Comparison of ENCODE assay signal across 17 mouse cellular contexts in the genomic region with DNA sequence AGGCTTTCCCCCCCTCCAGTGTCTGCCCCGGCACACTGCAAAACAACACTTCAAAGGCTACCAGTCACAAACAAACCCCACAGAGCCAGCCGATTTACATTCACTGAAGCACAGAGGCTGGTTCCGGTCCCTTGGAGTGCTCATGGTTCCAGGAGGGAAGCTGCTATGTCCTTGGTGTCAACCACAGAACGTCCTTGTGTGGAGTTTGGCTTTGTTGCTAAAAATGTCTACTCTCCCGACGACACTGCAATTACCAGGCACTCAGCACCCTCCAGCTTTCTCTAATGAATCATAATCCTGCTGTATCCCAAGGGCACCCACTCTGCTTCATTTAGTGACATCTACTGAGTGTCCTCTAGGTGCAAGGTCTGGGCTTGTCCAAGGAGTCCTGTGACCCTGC. TPM values are rescaled to one million over a fixed set of nuclear protein-coding genes. Genes with fewer than 3 reads are reported as not detected.
A peak's percentile ranks its signal among the peaks of the same experiment; 100 is the strongest.
DNase-seq lines count a peak whose midpoint lies in the region; ATAC-seq and TF ChIP-seq lines count a peak whose summit lies in the region.
"Had no signal": no experiment of that assay in that cellular context is flagged by ENCODE, and none has a peak within 500 bp of the region (broad histone marks: within the 10 kb centered on the region; RNA-seq: fewer than 3 reads in every experiment).

No protein-coding gene starts in this region.

- DNase-seq in heart, embryonic 10.5 days (ENCODE audit: low spot score), result no peak
- DNase-seq in heart, postnatal 14 days, result no peak
- no peak for DNase-seq in midbrain, embryonic 14.5 days
- DNase-seq in adrenal gland, postnatal 10 days, result peak; percentile 58
- DNase-seq in embryonic facial prominence, embryonic 14.5 days (ENCODE audit: low spot score), result peak; percentile 29
- DNase-seq: cerebellum, adult 8-10 months; kidney, postnatal 4 days; lung, postnatal 10 days; thymus, postnatal 14 days had no signal

- 0 out of 2 replicates have a peak overlapping the region, but pooled peaks have one; percentile 2 for H3K4me2 ChIP-seq in midbrain, embryonic 16.5 days (ENCODE audit: low read length)
- H3K4me2 ChIP-seq in midbrain, embryonic 14.5 days (ENCODE audit: low read length), result no peak overlapping the region; the same call in 1 of the 2 replicates
- no peak overlapping the region for H3K4me2 ChIP-seq in embryonic facial prominence, embryonic 14.5 days (ENCODE audit: low read depth, low read length)
- no peak overlapping the region for H3K4me2 ChIP-seq in intestine, postnatal 0 days (replicated peaks; ENCODE audit: low read depth)
- H3K4me2 ChIP-seq: forebrain, embryonic 13.5 days; liver, embryonic 15.5 days had no signal

- WGBS in heart, embryonic 10.5 days, result 13% methylated on average over 6 of the region's 6 CpGs
- WGBS in midbrain, embryonic 16.5 days, result 4% methylated on average over 6 of the region's 6 CpGs
- 10% methylated on average over 6 of the region's 6 CpGs for WGBS in midbrain, embryonic 14.5 days
- 12% methylated on average over 6 of the region's 6 CpGs for WGBS in embryonic facial prominence, embryonic 14.5 days
- 20% methylated on average over 6 of the region's 6 CpGs for WGBS in intestine, postnatal 0 days

- no peaks in the 10 kb centered on the region for H3K9me3 ChIP-seq in heart, embryonic 10.5 days
- no peaks in the 10 kb centered on the region for H3K9me3 ChIP-seq in midbrain, embryonic 16.5 days (replicated peaks; ENCODE audit: control insufficient read depth, low read length, poor library complexity, severe bottlenecking)
- no peaks in the 10 kb centered on the region for H3K9me3 ChIP-seq in midbrain, embryonic 14.5 days (ENCODE audit: control insufficient read depth, low read length)
- no peaks in the 10 kb centered on the region for H3K9me3 ChIP-seq in embryonic facial prominence, embryonic 14.5 days (ENCODE audit: control insufficient read depth, low read length)
- H3K9me3 ChIP-seq in intestine, postnatal 0 days (ENCODE audit: control insufficient read depth), result no peaks in the 10 kb centered on the region
- H3K9me3 ChIP-seq: forebrain, embryonic 13.5 days; liver, embryonic 15.5 days had no signal

- intact Hi-C loops in heart, postnatal 14 days (cut with DNase I), result no loop called here

- H3K9ac ChIP-seq in midbrain, embryonic 16.5 days (ENCODE audit: low read depth, low read length), result no peak overlapping the region
- no peak overlapping the region for H3K9ac ChIP-seq in midbrain, embryonic 14.5 days (replicated peaks; ENCODE audit: low read length)
- H3K9ac ChIP-seq in embryonic facial prominence, embryonic 14.5 days (ENCODE audit: low read depth, low read length), result no peak overlapping the region
- no peak overlapping the region for H3K9ac ChIP-seq in intestine, postnatal 0 days (ENCODE audit: low read depth, low read length)
- H3K9ac ChIP-seq: forebrain, embryonic 13.5 days; liver, embryonic 15.5 days had no signal

- peak overlapping the region; percentile 16; the same call in 1 of the 2 replicates for H3K27ac ChIP-seq in heart, embryonic 10.5 days
- H3K27ac ChIP-seq in midbrain, embryonic 16.5 days (ENCODE audit: low read length), result no peak overlapping the region
- H3K27ac ChIP-seq in midbrain, embryonic 14.5 days (replicated peaks; ENCODE audit: low read depth, low read length), result no peak overlapping the region
- H3K27ac ChIP-seq in embryonic facial prominence, embryonic 14.5 days (replicated peaks; ENCODE audit: low read depth, low read length), result no peak overlapping the region
- no peak overlapping the region for H3K27ac ChIP-seq in intestine, postnatal 0 days (ENCODE audit: low read depth, low read length)
- H3K27ac ChIP-seq: forebrain, embryonic 13.5 days; liver, embryonic 15.5 days; stomach, postnatal 0 days had no signal

- no peaks in the 10 kb centered on the region for H3K27me3 ChIP-seq in heart, embryonic 10.5 days (ENCODE audit: insufficient read depth, poor library complexity, severe bottlenecking)
- H3K27me3 ChIP-seq in midbrain, embryonic 16.5 days (ENCODE audit: control insufficient read depth, insufficient read depth, low read depth, low read length), result no peaks in the 10 kb centered on the region
- H3K27me3 ChIP-seq in midbrain, embryonic 14.5 days (ENCODE audit: control insufficient read depth, insufficient read depth, low read length), result no peaks in the 10 kb centered on the region
- H3K27me3 ChIP-seq in embryonic facial prominence, embryonic 14.5 days (replicated peaks; ENCODE audit: control insufficient read depth, insufficient read depth, low read length), result no peaks in the 10 kb centered on the region; the same call in 1 of the 2 replicates
- no peaks in the 10 kb centered on the region for H3K27me3 ChIP-seq in intestine, postnatal 0 days (replicated peaks; ENCODE audit: control insufficient read depth, insufficient read depth, low read length)
- H3K27me3 ChIP-seq: forebrain, embryonic 13.5 days; liver, embryonic 15.5 days; Patski had no signal

- no peaks in the 10 kb centered on the region for H3K36me3 ChIP-seq in heart, embryonic 10.5 days
- H3K36me3 ChIP-seq in midbrain, embryonic 16.5 days (ENCODE audit: control insufficient read depth, insufficient read depth, low read length), result 0 out of 2 replicates have a peak, but pooled peaks cover 3% of the 10 kb centered on the region
- peaks cover 4% of the 10 kb centered on the region; the same call in 1 of the 2 replicates for H3K36me3 ChIP-seq in midbrain, embryonic 14.5 days (ENCODE audit: control insufficient read depth, insufficient read depth, low read length)
- H3K36me3 ChIP-seq in embryonic facial prominence, embryonic 14.5 days (ENCODE audit: control insufficient read depth, insufficient read depth, low read length), result no peaks in the 10 kb centered on the region
- H3K36me3 ChIP-seq in intestine, postnatal 0 days (ENCODE audit: control insufficient read depth, insufficient read depth), result no peaks in the 10 kb centered on the region
- H3K36me3 ChIP-seq: liver, embryonic 15.5 days had no signal

- TF ChIP-seq CTCF in intestine, postnatal 0 days (IDR thresholded peaks at IDR 0.05; ENCODE audit: low read depth), result no peak

- H3K4me1 ChIP-seq in heart, embryonic 10.5 days, result peaks cover 17% of the 10 kb centered on the region
- peaks cover 3% of the 10 kb centered on the region; the same call in 1 of the 2 replicates for H3K4me1 ChIP-seq in midbrain, embryonic 16.5 days (ENCODE audit: control insufficient read depth, insufficient read depth, low read length)
- H3K4me1 ChIP-seq in midbrain, embryonic 14.5 days (ENCODE audit: control insufficient read depth, insufficient read depth, low read length), result peaks cover 19% of the 10 kb centered on the region
- H3K4me1 ChIP-seq in embryonic facial prominence, embryonic 14.5 days (ENCODE audit: control insufficient read depth, insufficient read depth, low read length), result no peaks in the 10 kb centered on the region
- H3K4me1 ChIP-seq in intestine, postnatal 0 days (replicated peaks; ENCODE audit: control insufficient read depth, insufficient read depth, low read length), result no peaks in the 10 kb centered on the region
- H3K4me1 ChIP-seq: liver, embryonic 15.5 days had no signal

- 0 out of 2 replicates have a peak, but pooled peaks have one; percentile 18 for ATAC-seq in midbrain, embryonic 16.5 days
- ATAC-seq in midbrain, embryonic 14.5 days (ENCODE audit: low FRiP score, low TSS enrichment), result no peak
- ATAC-seq in embryonic facial prominence, embryonic 14.5 days (ENCODE audit: low read depth), result no peak
- no peak for ATAC-seq in intestine, postnatal 0 days
- ATAC-seq: forebrain, embryonic 13.5 days; Patski had no signal

- H3K4me3 ChIP-seq in heart, embryonic 10.5 days, result no peak overlapping the region
- no peak overlapping the region for H3K4me3 ChIP-seq in midbrain, embryonic 16.5 days (ENCODE audit: low read depth, low read length)
- no peak overlapping the region for H3K4me3 ChIP-seq in midbrain, embryonic 14.5 days (replicated peaks; ENCODE audit: low read depth, low read length)
- H3K4me3 ChIP-seq in embryonic facial prominence, embryonic 14.5 days (ENCODE audit: low read depth, low read length), result no peak overlapping the region
- no peak overlapping the region for H3K4me3 ChIP-seq in intestine, postnatal 0 days (ENCODE audit: low read depth, low read length)
- H3K4me3 ChIP-seq: forebrain, embryonic 13.5 days; liver, embryonic 15.5 days; myocyte had no signal

RNA-seq across cellular contexts. Expression of gene Ube2ql1, which starts 18.5 kb away (rescaled TPM):
- polyA plus RNA-seq in heart, embryonic 10.5 days (2016; fragmentation: Nextera tagmentation; extraction: Ambion mirVana), result 0.80 and 0.98 TPM in 2 replicates
- total RNA-seq in heart, postnatal 14 days (2021), result 1 to 10 TPM; 1.3 to 1.9 TPM
- polyA plus RNA-seq in midbrain, embryonic 16.5 days (2015; fragmentation: Nextera tagmentation; extraction: Ambion mirVana), result 21.3 and 22.8 TPM in 2 replicates
- polyA plus RNA-seq in midbrain, embryonic 14.5 days (2014; fragmentation: Nextera tagmentation; extraction: Ambion mirVana), result 34.4 and 43.7 TPM in 2 replicates
- total RNA-seq in adrenal gland, postnatal 10 days (2021), result 1 to 10 TPM; 1.6 to 1.7 TPM
- polyA plus RNA-seq in embryonic facial prominence, embryonic 14.5 days (2014; fragmentation: Nextera tagmentation; extraction: Ambion mirVana), result 2.1 and 2.2 TPM in 2 replicates
- 0.10 and 0.16 TPM in 2 replicates for polyA plus RNA-seq in intestine, postnatal 0 days (2015; fragmentation: Nextera tagmentation; extraction: Ambion mirVana)
- total RNA-seq: megakaryocyte-erythroid progenitor cell, adult 5-6 weeks had no signal

Comparison
In these comparisons a context has a peak if more than half of its experiments do, and no peak if none do; other contexts are left out.
1. DNase-seq: peak in adrenal gland, postnatal 10 days (single experiment) and embryonic facial prominence, embryonic 14.5 days (single experiment); none in heart, embryonic 10.5 days (single experiment), heart, postnatal 14 days (0 of 2) and midbrain, embryonic 14.5 days (single experiment).